Mouse (Mus musculus): ENCODE results near the gene Txndc11. TPM values are rescaled to one million over a fixed set of nuclear protein-coding genes. Genes with fewer than 3 reads are reported as not detected.

Gene Txndc11
- total and polyA plus RNA-seq, 2 experiments from 2014 or later, result 25.2 to 44.1 TPM

- DNase-seq (ENCODE audit: low spot score) (no peak), ATAC-seq (no peak)
- Histone ChIP-seq H3K9ac (replicated peaks; ENCODE audit: low read length) (no peak overlapping the region), H3K4me2 (ENCODE audit: low read depth, low read length) (peak overlapping the region; percentile 89; the same call in 1 of the 2 replicates), H3K36me3 (ENCODE audit: insufficient read depth, low read length) (peaks cover 9% of the 10 kb centered on the region; the same call in 1 of the 2 replicates), H3K27ac (no peak overlapping the region), H3K4me1 (ENCODE audit: insufficient read depth, low read length) (peaks cover 52% of the 10 kb centered on the region), H3K9me3 (ENCODE audit: low read length) (no peaks in the 10 kb centered on the region), H3K4me3 (ENCODE audit: low read length) (no peak overlapping the region), H3K27me3 (ENCODE audit: insufficient read depth, low read length) (no peaks in the 10 kb centered on the region)
- WGBS, result 93% methylated on average over 3 of the region's 3 CpGs
- TF ChIP-seq CTCF (IDR thresholded peaks at IDR 0.05; ENCODE audit: low read depth), result no peak
These were observed 65.8 kb downstream of the Txndc11 start for GRCm38 (mm10) chr16:11068666-11069065.

- Histone ChIP-seq H3K36me3 (ENCODE audit: insufficient read depth, low read length) (no peaks in the 10 kb centered on the region; the same call in 1 of the 2 replicates), H3K27me3 (ENCODE audit: insufficient read depth, low read length) (no peaks in the 10 kb centered on the region), H3K4me2 (ENCODE audit: low read depth, low read length) (peak overlapping the region; percentile 89), H3K4me3 (ENCODE audit: low read length) (peak overlapping the region; percentile 87), H3K4me1 (ENCODE audit: insufficient read depth, low read length) (peaks cover 44% of the 10 kb centered on the region), H3K9me3 (ENCODE audit: low read length) (no peaks in the 10 kb centered on the region), H3K27ac (peak overlapping the region; percentile 98), H3K9ac (replicated peaks; ENCODE audit: low read length) (peak overlapping the region; percentile 95)
- under 1% methylated on average over 22 of the region's 22 CpGs for WGBS
- ATAC-seq (peak; percentile 13), DNase-seq (ENCODE audit: low spot score) (peak; percentile 79)
- no peak for TF ChIP-seq CTCF (IDR thresholded peaks at IDR 0.05; ENCODE audit: low read depth)
These were observed 67.6 kb downstream of the Txndc11 start for GRCm38 (mm10) chr16:11066833-11067191.

GRCm38 (mm10) chr16:11066029-11066832 is 68.2 kb downstream of the Txndc11 start, which contains the start of gene Litaf:
Gene Litaf (minus strand): TSS chr16:11066157.
- Histone ChIP-seq H3K4me3 (ENCODE audit: low read length) (peak within 1 kb of the TSS; percentile 87), H3K27me3 (ENCODE audit: insufficient read depth, low read length) (no peaks in the 10 kb centered on the region), H3K36me3 (ENCODE audit: insufficient read depth, low read length) (no peaks in the 10 kb centered on the region), H3K9ac (replicated peaks; ENCODE audit: low read length) (peak within 1 kb of the TSS; percentile 95), H3K4me2 (ENCODE audit: low read depth, low read length) (peak within 1 kb of the TSS; percentile 89), H3K4me1 (ENCODE audit: insufficient read depth, low read length) (peaks cover 40% of the 10 kb centered on the region), H3K9me3 (ENCODE audit: low read length) (no peaks in the 10 kb centered on the region), H3K27ac (peak within 1 kb of the TSS; percentile 98)
- peak; percentile 36 for TF ChIP-seq CTCF (IDR thresholded peaks at IDR 0.05; ENCODE audit: low read depth)
- ATAC-seq (peak; percentile 98), DNase-seq (ENCODE audit: low spot score) (peak; percentile 100)
- WGBS, result 1% methylated on average over 77 of the region's 78 CpGs

- DNase-seq (ENCODE audit: low spot score), result no peak
- Histone ChIP-seq H3K4me2 (ENCODE audit: low read depth, low read length) (peak overlapping the region; percentile 89), H3K4me1 (ENCODE audit: insufficient read depth, low read length) (peaks cover 35% of the 10 kb centered on the region), H3K9ac (replicated peaks; ENCODE audit: low read length) (peak overlapping the region; percentile 95; the same call in 1 of the 2 replicates), H3K9me3 (ENCODE audit: low read length) (no peaks in the 10 kb centered on the region), H3K36me3 (ENCODE audit: insufficient read depth, low read length) (no peaks in the 10 kb centered on the region), H3K27me3 (ENCODE audit: insufficient read depth, low read length) (no peaks in the 10 kb centered on the region), H3K27ac (peak overlapping the region; percentile 98; the same call in 1 of the 2 replicates), H3K4me3 (ENCODE audit: low read length) (peak overlapping the region; percentile 87)
- no peak for TF ChIP-seq CTCF (IDR thresholded peaks at IDR 0.05; ENCODE audit: low read depth)
- ATAC-seq, result no peak
- 45% methylated on average over 5 of the region's 5 CpGs for WGBS
These were observed 69.0 kb downstream of the Txndc11 start for GRCm38 (mm10) chr16:11065431-11065830.

- Histone ChIP-seq H3K9me3 (ENCODE audit: low read length) (no peaks in the 10 kb centered on the region), H3K4me2 (ENCODE audit: low read depth, low read length) (no peak overlapping the region), H3K36me3 (ENCODE audit: insufficient read depth, low read length) (no peaks in the 10 kb centered on the region), H3K27me3 (ENCODE audit: insufficient read depth, low read length) (no peaks in the 10 kb centered on the region), H3K27ac (no peak overlapping the region), H3K4me1 (ENCODE audit: insufficient read depth, low read length) (peaks cover 31% of the 10 kb centered on the region), H3K4me3 (ENCODE audit: low read length) (no peak overlapping the region), H3K9ac (replicated peaks; ENCODE audit: low read length) (no peak overlapping the region)
- 76% methylated on average over 6 of the region's 6 CpGs for WGBS
- DNase-seq (ENCODE audit: low spot score), result no peak
- no peak for TF ChIP-seq CTCF (IDR thresholded peaks at IDR 0.05; ENCODE audit: low read depth)
- ATAC-seq, result no peak
These were observed 69.7 kb downstream of the Txndc11 start for GRCm38 (mm10) chr16:11064742-11065141.

- Histone ChIP-seq H3K27ac (no peak overlapping the region), H3K4me2 (ENCODE audit: low read depth, low read length) (no peak overlapping the region), H3K4me3 (ENCODE audit: low read length) (no peak overlapping the region), H3K36me3 (ENCODE audit: insufficient read depth, low read length) (no peaks in the 10 kb centered on the region), H3K27me3 (ENCODE audit: insufficient read depth, low read length) (no peaks in the 10 kb centered on the region), H3K9ac (replicated peaks; ENCODE audit: low read length) (no peak overlapping the region), H3K9me3 (ENCODE audit: low read length) (no peaks in the 10 kb centered on the region), H3K4me1 (ENCODE audit: insufficient read depth, low read length) (peaks cover 27% of the 10 kb centered on the region)
- 85% methylated on average over 4 of the region's 4 CpGs for WGBS
- no peak for TF ChIP-seq CTCF (IDR thresholded peaks at IDR 0.05; ENCODE audit: low read depth)
- DNase-seq (ENCODE audit: low spot score), result no peak
- no peak for ATAC-seq
These were observed 70.1 kb downstream of the Txndc11 start for GRCm38 (mm10) chr16:11064341-11064740.
